29 mouse cellular contexts compared by ENCODE assay signal in genomic region chr9:93992216-93992615, GRCm38 (mm10).
DNase-seq lines count a peak whose midpoint lies in the region; ATAC-seq and TF ChIP-seq lines count a peak whose summit lies in the region.
"Had no signal": no experiment of that assay in that cellular context is flagged by ENCODE, and none has a peak within 500 bp of the region (broad histone marks: within the 10 kb centered on the region; RNA-seq: fewer than 3 reads in every experiment).

No protein-coding gene starts in this region.

- peak; percentile 24 to 54 for DNase-seq in right cerebral cortex, postnatal 10 days (ENCODE audit: low spot score in 2 of 2)
- DNase-seq in right cerebral cortex, postnatal 14 days, result no peak
- peak in 1 of 2 experiments; percentile 9 for DNase-seq in left cerebral cortex, adult 2 months (ENCODE audit: extremely low spot score in 1 of 2, low spot score in 2 of 2)
- peak; percentile 88 for DNase-seq in telencephalon, adult 2 months (ENCODE audit: low read depth, low spot score)
- no peak for DNase-seq in adrenal gland, postnatal 36 days
- no peak for DNase-seq in kidney, postnatal 36 days
- DNase-seq: adrenal gland, postnatal 10 days; cerebellum, adult 2 months; cerebellum, postnatal 14 days; gastrocnemius, postnatal 25 days; heart, adult 11 months; heart, postnatal 36 days; kidney, adult 9 months; kidney, postnatal 14 days; lung, postnatal 36 days; thymus, adult 18-20 months; thymus, postnatal 25 days had no signal

- WGBS in forebrain, embryonic 16.5 days, result 75% methylated on average over 3 of the region's 3 CpGs
- WGBS in forebrain, embryonic 12.5 days, result 74% methylated on average over 3 of the region's 3 CpGs

- no peak for TF ChIP-seq CTCF in left cerebral cortex, adult 2 months (IDR thresholded peaks at IDR 0.05)

- no peaks in the 10 kb centered on the region for H3K36me3 ChIP-seq in forebrain, embryonic 16.5 days (ENCODE audit: control insufficient read depth, insufficient read depth)
- H3K36me3 ChIP-seq in forebrain, embryonic 12.5 days (replicated peaks), result no peaks in the 10 kb centered on the region
- H3K36me3 ChIP-seq: forebrain, embryonic 15.5 days; hindbrain, embryonic 13.5 days; limb, embryonic 13.5 days had no signal

- intact Hi-C loops in left cerebral cortex, adult 2 months (cut with DNase I), result loop anchor here (2.0 to 10.0 kb wide), 5 partner anchors 210 to 567 kb away; partner anchors contain the start of gene 1190002N15Rik

- H3K9me3 ChIP-seq in forebrain, embryonic 16.5 days (ENCODE audit: control insufficient read depth, low read length), result no peaks in the 10 kb centered on the region
- no peaks in the 10 kb centered on the region for H3K9me3 ChIP-seq in forebrain, embryonic 12.5 days
- H3K9me3 ChIP-seq: forebrain, embryonic 15.5 days; hindbrain, embryonic 13.5 days; limb, embryonic 13.5 days had no signal

- H3K9ac ChIP-seq in forebrain, embryonic 16.5 days (replicated peaks; ENCODE audit: low read depth, low read length), result no peak overlapping the region
- H3K9ac ChIP-seq in forebrain, embryonic 12.5 days, result no peak overlapping the region
- H3K9ac ChIP-seq: forebrain, embryonic 15.5 days; hindbrain, embryonic 13.5 days; limb, embryonic 13.5 days had no signal

- no peak overlapping the region for H3K4me3 ChIP-seq in forebrain, embryonic 16.5 days (replicated peaks; ENCODE audit: low read length)
- H3K4me3 ChIP-seq in forebrain, embryonic 12.5 days (replicated peaks), result no peak overlapping the region
- no peak overlapping the region for H3K4me3 ChIP-seq in left cerebral cortex, adult 2 months
- H3K4me3 ChIP-seq: erythroblast, embryonic 14.5 days; forebrain, embryonic 15.5 days; hindbrain, embryonic 13.5 days; limb, embryonic 13.5 days had no signal

- H3K27me3 ChIP-seq in forebrain, embryonic 16.5 days (replicated peaks; ENCODE audit: control insufficient read depth, insufficient read depth, low read length), result no peaks in the 10 kb centered on the region
- no peaks in the 10 kb centered on the region for H3K27me3 ChIP-seq in forebrain, embryonic 12.5 days
- H3K27me3 ChIP-seq: forebrain, embryonic 15.5 days; hindbrain, embryonic 13.5 days; limb, embryonic 13.5 days; Patski had no signal

- ATAC-seq in forebrain, embryonic 16.5 days, result peak; percentile 63
- ATAC-seq in forebrain, embryonic 12.5 days (ENCODE audit: low FRiP score), result no peak
- ATAC-seq: forebrain, embryonic 15.5 days; intestine, postnatal 0 days; midbrain, embryonic 16.5 days; Patski had no signal

- no peak overlapping the region for H3K27ac ChIP-seq in forebrain, embryonic 16.5 days (ENCODE audit: low read length)
- H3K27ac ChIP-seq in forebrain, embryonic 12.5 days, result no peak overlapping the region
- H3K27ac ChIP-seq in left cerebral cortex, adult 2 months, result peak overlapping the region; percentile 70
- H3K27ac ChIP-seq: forebrain, embryonic 15.5 days; hindbrain, embryonic 13.5 days; limb, embryonic 13.5 days had no signal

- H3K4me2 ChIP-seq in forebrain, embryonic 16.5 days (ENCODE audit: low read length), result no peak overlapping the region
- H3K4me2 ChIP-seq in forebrain, embryonic 12.5 days, result no peak overlapping the region
- H3K4me2 ChIP-seq: forebrain, embryonic 15.5 days; heart, embryonic 11.5 days; hindbrain, embryonic 13.5 days; limb, embryonic 13.5 days; liver, embryonic 11.5 days; midbrain, embryonic 11.5 days had no signal

- no peaks in the 10 kb centered on the region for H3K4me1 ChIP-seq in forebrain, embryonic 16.5 days (replicated peaks; ENCODE audit: control insufficient read depth, insufficient read depth, low read length)
- no peaks in the 10 kb centered on the region for H3K4me1 ChIP-seq in forebrain, embryonic 12.5 days
- H3K4me1 ChIP-seq: forebrain, embryonic 15.5 days; hindbrain, embryonic 13.5 days; limb, embryonic 13.5 days had no signal

Comparison
In these comparisons a context has a peak if more than half of its experiments do, and no peak if none do; other contexts are left out.
1. DNase-seq: peak in right cerebral cortex, postnatal 10 days (2 of 2) and telencephalon, adult 2 months (single experiment); none in right cerebral cortex, postnatal 14 days (single experiment), adrenal gland, postnatal 36 days (0 of 2) and kidney, postnatal 36 days (0 of 2).